Mouse (Mus musculus) brain, embryonic 14.5 days (tissue): ENCODE data around the gene Pde5a.

Experiments used
- CTCF ChIP-seq: fragments of 200-500 bp; IDR thresholded peaks from 2 replicates; pipeline ENCODE4 v1.5.1; 2012; ENCODE audit warnings: inconsistent platforms, mild to moderate bottlenecking, moderate library complexity, borderline replicate concordance; ENCODE audit not compliant: insufficient read depth, insufficient read length; ENCODE audit errors: extremely low read depth
- POLR2A ChIP-seq: fragments of 200-500 bp; IDR thresholded peaks from 2 replicates; pipeline ENCODE4 v1.6.1; 2012; ENCODE audit warnings: mild to moderate bottlenecking, inconsistent platforms, borderline replicate concordance; ENCODE audit not compliant: poor library complexity, insufficient read depth, insufficient read length, severe bottlenecking; ENCODE audit errors: extremely low read depth

DNA sequence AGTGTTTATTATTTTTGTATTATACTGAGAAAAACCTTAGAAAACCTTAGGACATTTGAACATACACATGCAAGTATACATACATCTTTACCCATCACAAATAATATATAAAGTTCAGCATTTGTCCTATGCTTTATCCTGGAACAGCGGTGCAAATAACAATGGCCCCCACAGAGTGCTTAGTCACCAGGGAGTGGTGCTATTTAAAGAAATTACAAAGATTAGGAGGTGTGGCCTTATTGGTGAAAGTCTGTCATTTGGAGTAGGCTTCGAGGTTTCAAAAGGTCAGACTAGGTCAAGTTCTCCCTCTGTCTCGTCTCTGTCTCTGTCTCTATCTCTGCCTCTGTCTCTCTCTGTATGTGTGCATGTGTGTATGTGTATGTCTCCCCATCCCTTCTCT, 32.9 kb upstream of the Pde5a start:
- TF ChIP-seq CTCF (no peak), POLR2A (no peak)
